Mouse (Mus musculus) erythroblast, embryonic 14.5 days (primary cell): Measurements from ENCODE around the gene Gdpd3.

Experiments
- GATA1 ChIP-seq: IDR thresholded peaks from 2 replicates; pipeline ENCODE4 v1.6.1; 2012; ENCODE audit warnings: low read length, inconsistent platforms, mixed read lengths
- TAL1 ChIP-seq: IDR thresholded peaks from 3 replicates; pipeline ENCODE4 v1.6.1; 2012; ENCODE audit warnings: low read length, inconsistent platforms, mixed read lengths

- TF ChIP-seq GATA1 (peak; percentile 37; the same call in 1 of the 2 replicates), TAL1 (no peak)
These were observed 6.3 kb upstream of the Gdpd3 start for GRCm38 (mm10) chr7:126759672-126760390.
